Mouse (Mus musculus): ENCODE measurements around the gene Nectin3.

DNA sequence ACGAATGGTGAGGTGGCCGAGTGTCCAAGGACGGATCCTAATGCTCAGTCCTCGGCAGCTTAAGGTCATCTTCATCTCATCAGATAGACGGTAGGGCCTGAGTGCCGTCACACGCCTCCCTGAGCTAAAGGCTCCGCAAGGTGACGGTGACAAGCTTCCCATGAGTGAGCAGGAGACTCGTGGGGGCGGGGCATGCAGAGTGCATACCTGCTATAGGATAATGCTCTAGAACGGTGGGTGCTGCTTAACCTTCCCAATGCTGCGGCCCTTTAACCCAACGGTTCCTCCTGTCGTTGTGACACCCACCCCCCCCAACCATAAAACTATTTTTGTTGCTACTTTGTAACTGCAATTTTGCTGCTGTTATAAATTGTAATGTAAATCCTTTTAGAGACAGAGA, 90.3 kb downstream of the Nectin3 start:
- TF ChIP-seq CTCF (IDR thresholded peaks at IDR 0.05; ENCODE audit: extremely low read depth, insufficient read depth, low read length) (no peak), POLR2A (IDR thresholded peaks at IDR 0.05; ENCODE audit: extremely low read depth, insufficient read depth, low read length) (no peak)
